Mouse (Mus musculus) heart, embryonic 12.5 days (tissue): ENCODE results near the gene Ell2. TPM values are rescaled to one million over a fixed set of nuclear protein-coding genes. Genes with fewer than 3 reads are reported as not detected.

Experiments
- ATAC-seq: fragments of 200-750 bp; cut with Nextera tagmentation; 2 replicates; pipeline ENCODE4 v1.8.0; 2017; ENCODE audit warnings: moderate TSS enrichment, moderate library complexity; ENCODE audit not compliant: insufficient number of reproducible peaks, low FRiP score
- H3K27ac ChIP-seq: fragments of 300-500 bp; sonication (generic); 2 replicates; pipeline ENCODE4 v1.5.1; 2016; ENCODE audit warnings: mild to moderate bottlenecking, moderate library complexity; ENCODE audit not compliant: poor library complexity, severe bottlenecking
- H3K27me3 ChIP-seq: fragments of 300-500 bp; sonication (generic); replicated peaks from 2 replicates; pipeline ENCODE4 v1.6.1; 2016; ENCODE audit warnings: mild to moderate bottlenecking, moderate library complexity
- H3K36me3 ChIP-seq: fragments of 300-500 bp; sonication (generic); 2 replicates; pipeline ENCODE4 v1.6.1; 2016; ENCODE audit warnings: mild to moderate bottlenecking, moderate library complexity
- H3K4me1 ChIP-seq: fragments of 300-500 bp; sonication (generic); replicated peaks from 2 replicates; pipeline ENCODE4 v1.6.1; 2016; ENCODE audit warnings: mild to moderate bottlenecking
- H3K4me2 ChIP-seq: fragments of 300-500 bp; sonication (generic); 2 replicates; pipeline ENCODE4 v1.6.1; 2016; ENCODE audit warnings: mild to moderate bottlenecking, moderate library complexity
- H3K4me3 ChIP-seq: fragments of 300-500 bp; sonication (generic); 2 replicates; pipeline ENCODE4 v1.5.1; 2016; ENCODE audit warnings: mild to moderate bottlenecking
- H3K9ac ChIP-seq: fragments of 300-500 bp; sonication (generic); 2 replicates; pipeline ENCODE4 v1.6.1; 2016; ENCODE audit warnings: mild to moderate bottlenecking, moderate library complexity
- H3K9me3 ChIP-seq: fragments of 300-500 bp; sonication (generic); replicated peaks from 2 replicates; pipeline ENCODE4 v1.6.1; 2016; ENCODE audit warnings: mild to moderate bottlenecking, moderate library complexity
- whole genome bisulfite sequencing: fragments of 180-500 bp; shearing (Covaris S2); methylation state at CpG from one replicate; pipeline ENCODE4 v1.1.7; 2016; 5-methylcytosine and 5-hydroxymethylcytosine counted together
- polyA plus RNA-seq: library from polyadenylated mRNA; unstranded; fragments of >200 nt; fragmentation: Nextera tagmentation; extraction: Ambion mirVana; gene quantifications from 2 replicates; pipeline ENCODE4 v1.2.1, GENCODE M21; 2016

Gene Ell2
- polyA plus RNA-seq, 1 experiment from 2014 or later, result 10.4 TPM

DNA sequence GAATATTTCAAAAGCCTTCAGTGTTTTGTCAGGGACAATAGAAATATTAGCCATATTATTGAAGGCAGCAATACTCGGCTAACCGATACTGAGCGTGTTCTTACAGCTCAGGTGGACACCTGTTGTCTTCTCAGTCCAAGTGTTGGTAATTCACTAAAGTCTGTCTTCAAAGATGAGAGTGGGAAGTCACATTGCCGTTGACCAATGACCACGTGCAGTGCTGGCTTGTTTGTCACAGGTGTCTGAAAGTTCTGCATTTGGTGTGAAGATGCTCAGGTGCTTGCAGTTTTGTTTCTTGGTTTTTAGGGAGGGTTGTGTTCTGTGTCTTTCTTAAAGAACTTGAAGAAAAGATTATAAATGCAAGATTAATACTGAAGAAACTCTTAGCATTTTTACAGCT lies 27.7 kb downstream of the Ell2 start:
- Histone ChIP-seq H3K4me2 (no peak overlapping the region), H3K27ac (no peak overlapping the region), H3K4me3 (no peak overlapping the region), H3K9ac (no peak overlapping the region), H3K4me1 (peaks cover 11% of the 10 kb centered on the region), H3K9me3 (no peaks in the 10 kb centered on the region), H3K36me3 (no peaks in the 10 kb centered on the region), H3K27me3 (no peaks in the 10 kb centered on the region)
- ATAC-seq, result no peak
- WGBS, result 82% methylated on average over 5 of the region's 5 CpGs

DNA sequence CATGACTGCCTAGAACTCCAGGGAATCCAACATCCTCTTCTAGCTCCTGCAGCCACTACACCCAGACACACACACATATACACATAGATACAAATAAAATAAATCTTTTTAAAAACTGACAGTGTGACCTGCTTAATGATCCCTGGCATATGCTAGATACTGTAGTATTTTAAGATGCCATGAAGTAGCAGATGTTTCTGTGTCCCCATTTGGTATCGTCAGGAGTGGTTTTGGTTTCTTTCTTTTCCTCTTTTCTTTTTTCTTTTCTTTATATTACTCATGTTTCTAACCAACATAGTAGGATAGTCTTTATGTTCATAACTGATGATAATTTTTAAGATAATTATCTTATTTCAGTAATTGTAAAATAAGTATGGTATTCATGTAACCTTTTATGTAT lies 29.0 kb downstream of the Ell2 start:
- H3K4me2 ChIP-seq, result no peak overlapping the region
- WGBS, result 92% methylated on average over 1 of the region's 1 CpGs
- peaks cover 14% of the 10 kb centered on the region for H3K4me1 ChIP-seq
- H3K27ac ChIP-seq, result no peak overlapping the region
- H3K9ac ChIP-seq, result no peak overlapping the region
- no peaks in the 10 kb centered on the region for H3K27me3 ChIP-seq
- no peaks in the 10 kb centered on the region for H3K9me3 ChIP-seq
- no peaks in the 10 kb centered on the region for H3K36me3 ChIP-seq
- ATAC-seq, result no peak
- no peak overlapping the region for H3K4me3 ChIP-seq

DNA sequence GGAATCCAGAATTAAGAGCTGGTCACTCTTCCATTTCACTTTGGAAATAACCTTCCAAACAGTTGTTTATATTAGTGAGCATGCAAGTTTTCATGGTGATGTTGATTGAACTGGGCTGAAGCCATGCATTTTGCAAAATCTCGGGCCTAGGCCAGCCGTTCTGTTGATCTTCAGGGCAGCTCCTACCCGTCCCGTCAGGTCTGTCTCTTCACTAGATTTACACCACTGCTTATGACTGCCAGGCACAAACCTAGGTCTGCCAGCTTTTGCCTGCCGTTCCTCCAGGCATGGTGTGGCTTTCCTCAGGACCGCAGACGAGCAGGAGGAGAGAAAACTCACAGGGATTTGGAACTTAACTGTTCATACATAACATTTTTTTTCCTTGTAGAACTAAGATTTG lies 31.4 kb downstream of the Ell2 start:
- Histone ChIP-seq H3K36me3 (no peaks in the 10 kb centered on the region), H3K9ac (no peak overlapping the region), H3K4me1 (peaks cover 20% of the 10 kb centered on the region), H3K4me3 (no peak overlapping the region), H3K27me3 (no peaks in the 10 kb centered on the region), H3K27ac (no peak overlapping the region), H3K9me3 (no peaks in the 10 kb centered on the region), H3K4me2 (no peak overlapping the region)
- 64% methylated on average over 7 of the region's 7 CpGs for WGBS
- ATAC-seq, result no peak

DNA sequence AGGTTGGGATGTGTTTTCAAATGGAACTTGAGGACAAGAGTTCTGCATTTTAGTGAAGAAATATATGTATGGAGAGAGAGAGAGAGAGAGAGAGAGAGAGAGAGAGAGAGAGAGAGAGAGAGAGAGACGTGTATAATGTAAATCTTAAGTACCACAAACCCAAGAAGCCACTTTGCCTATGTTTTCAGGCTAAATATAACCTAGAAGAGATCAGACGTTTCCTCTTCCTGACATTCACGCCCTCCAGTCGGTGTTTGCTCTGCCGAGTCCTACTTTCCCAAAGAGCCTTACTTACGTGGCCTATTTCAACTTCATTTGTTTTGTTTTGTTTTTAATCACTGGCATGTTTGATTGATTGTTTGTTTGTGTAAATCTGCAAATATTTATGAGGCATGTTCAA lies 32.0 kb downstream of the Ell2 start:
- no peaks in the 10 kb centered on the region for H3K9me3 ChIP-seq
- peaks cover 22% of the 10 kb centered on the region for H3K4me1 ChIP-seq
- H3K4me2 ChIP-seq, result peak overlapping the region; percentile 34
- H3K4me3 ChIP-seq, result no peak overlapping the region
- H3K27me3 ChIP-seq, result no peaks in the 10 kb centered on the region
- ATAC-seq, result no peak
- 16% methylated on average over 6 of the region's 6 CpGs for WGBS
- no peak overlapping the region for H3K27ac ChIP-seq
- no peaks in the 10 kb centered on the region for H3K36me3 ChIP-seq
- no peak overlapping the region for H3K9ac ChIP-seq

DNA sequence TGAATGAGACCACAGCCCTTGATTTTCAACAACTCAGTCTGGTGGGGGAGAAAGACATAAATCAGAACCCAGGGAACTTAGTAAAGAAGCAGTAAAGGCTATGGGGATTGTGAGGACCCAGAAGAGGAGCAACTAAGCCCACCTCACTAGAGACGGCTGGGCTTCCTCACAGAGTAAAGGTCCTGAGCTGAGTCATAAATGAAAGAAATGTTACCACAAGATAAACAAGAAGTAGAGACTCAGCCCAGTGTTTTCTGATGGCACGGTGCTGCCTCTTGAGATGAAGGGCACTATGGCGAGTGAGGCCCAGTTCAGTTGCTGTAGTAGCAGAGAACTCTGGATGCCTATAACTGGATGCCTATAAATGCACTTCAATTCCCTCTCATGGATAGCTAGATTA lies 32.4 kb downstream of the Ell2 start:
- WGBS, result 52% methylated on average over 3 of the region's 3 CpGs
- no peak overlapping the region for H3K27ac ChIP-seq
- no peak overlapping the region for H3K9ac ChIP-seq
- H3K4me2 ChIP-seq, result no peak overlapping the region
- H3K9me3 ChIP-seq, result no peaks in the 10 kb centered on the region
- peak; percentile 75 for ATAC-seq
- H3K4me1 ChIP-seq, result peaks cover 22% of the 10 kb centered on the region
- no peaks in the 10 kb centered on the region for H3K27me3 ChIP-seq
- H3K36me3 ChIP-seq, result no peaks in the 10 kb centered on the region
- H3K4me3 ChIP-seq, result no peak overlapping the region

DNA sequence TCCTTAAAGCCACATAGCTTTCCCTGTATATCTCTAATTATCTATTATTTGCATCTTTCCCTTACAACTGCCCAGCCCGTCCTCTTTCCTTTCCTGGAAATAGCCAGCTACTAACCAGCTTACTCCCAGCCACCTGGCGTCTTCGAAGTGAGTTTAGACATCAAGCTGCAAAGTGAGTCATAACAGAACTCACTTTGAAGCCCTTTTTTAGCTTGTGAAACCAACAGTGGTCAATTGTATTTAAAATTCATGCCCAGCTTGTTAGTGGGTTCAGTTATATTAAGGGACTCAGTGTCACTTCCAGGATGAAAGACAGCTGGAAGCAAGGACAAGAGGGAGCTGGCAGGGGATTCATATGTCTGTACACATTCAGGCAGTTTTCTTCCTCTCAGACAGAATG lies 33.5 kb downstream of the Ell2 start:
- no peaks in the 10 kb centered on the region for H3K27me3 ChIP-seq
- no peak overlapping the region for H3K4me2 ChIP-seq
- no peak overlapping the region for H3K27ac ChIP-seq
- no peak for ATAC-seq
- 48% methylated on average over 3 of the region's 3 CpGs for WGBS
- no peaks in the 10 kb centered on the region for H3K9me3 ChIP-seq
- no peak overlapping the region for H3K4me3 ChIP-seq
- no peak overlapping the region for H3K9ac ChIP-seq
- peaks cover 22% of the 10 kb centered on the region for H3K4me1 ChIP-seq
- H3K36me3 ChIP-seq, result no peaks in the 10 kb centered on the region

DNA sequence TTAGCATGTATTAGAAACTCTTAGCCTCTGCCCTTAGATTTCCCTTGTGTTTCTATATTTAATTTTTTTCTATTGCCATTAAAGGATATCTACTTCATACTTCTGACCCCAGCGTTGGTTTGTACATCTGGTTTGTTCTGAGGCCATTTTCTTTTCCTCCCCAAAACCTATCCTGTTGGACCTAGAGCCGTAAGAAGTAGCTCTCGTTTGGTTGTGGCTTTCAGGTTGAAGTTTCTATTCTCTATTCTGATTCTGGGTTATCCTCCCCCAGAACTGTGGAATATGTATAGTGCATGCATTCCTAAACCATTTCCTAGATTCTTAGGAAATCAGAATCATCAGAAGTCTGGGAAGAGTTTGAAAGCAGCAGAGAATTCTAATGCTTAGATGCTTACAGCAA lies 34.6 kb downstream of the Ell2 start:
- H3K27ac ChIP-seq, result no peak overlapping the region
- no peaks in the 10 kb centered on the region for H3K9me3 ChIP-seq
- H3K36me3 ChIP-seq, result no peaks in the 10 kb centered on the region
- no peak overlapping the region for H3K9ac ChIP-seq
- no peaks in the 10 kb centered on the region for H3K27me3 ChIP-seq
- H3K4me2 ChIP-seq, result no peak overlapping the region
- WGBS, result 83% methylated on average over 3 of the region's 3 CpGs
- H3K4me1 ChIP-seq, result peaks cover 22% of the 10 kb centered on the region
- no peak overlapping the region for H3K4me3 ChIP-seq
- ATAC-seq, result no peak

DNA sequence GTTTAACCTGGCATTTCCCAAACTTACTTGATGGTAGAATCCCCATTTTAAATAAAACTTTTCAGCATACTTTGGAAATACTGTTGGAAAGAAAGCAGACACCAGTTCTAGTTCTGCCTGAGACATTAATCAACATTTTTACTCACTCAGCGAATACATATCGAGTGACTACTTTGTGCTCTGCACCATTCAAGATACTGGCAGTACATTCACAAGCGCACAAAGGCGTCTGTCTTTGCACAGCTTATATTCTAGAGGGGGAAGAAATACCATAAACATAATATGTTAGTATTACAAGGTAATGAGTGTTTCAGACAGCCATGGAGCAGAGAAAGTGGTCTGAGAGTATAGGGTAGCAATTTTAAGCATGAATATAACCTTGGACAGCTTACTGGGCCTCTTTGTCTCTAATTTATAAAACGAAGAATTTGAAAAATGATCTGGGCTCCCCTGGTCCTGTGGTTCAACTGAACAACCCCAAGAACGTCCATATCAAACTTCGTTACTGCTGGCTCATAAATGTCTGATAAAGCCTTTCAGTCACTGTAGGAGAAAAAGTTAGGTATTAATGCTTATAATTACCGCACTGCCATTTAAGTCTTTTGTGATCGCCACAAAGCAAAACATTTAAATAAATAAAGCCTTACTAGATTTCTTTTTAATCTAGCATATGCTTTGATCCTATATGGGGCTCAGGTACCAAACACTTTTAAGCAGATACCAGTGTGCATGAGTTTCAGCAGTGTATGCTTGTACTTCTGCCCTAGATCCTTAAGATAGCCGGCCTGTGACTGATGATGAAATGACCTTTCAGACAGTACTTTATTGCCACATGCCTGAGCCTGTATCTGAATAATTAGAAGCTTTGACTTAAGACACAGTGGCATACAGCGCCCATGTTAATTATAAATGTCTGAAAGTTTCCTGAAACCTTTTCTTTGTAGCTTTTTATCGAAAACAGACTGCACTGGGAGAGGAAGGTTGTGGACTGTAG lies 35.5 kb downstream of the Ell2 start:
- no peak overlapping the region for H3K4me2 ChIP-seq
- H3K4me1 ChIP-seq, result peaks cover 22% of the 10 kb centered on the region
- H3K9ac ChIP-seq, result no peak overlapping the region
- no peaks in the 10 kb centered on the region for H3K36me3 ChIP-seq
- ATAC-seq, result no peak
- 80% methylated on average over 12 of the region's 12 CpGs for WGBS
- H3K9me3 ChIP-seq, result no peaks in the 10 kb centered on the region
- no peak overlapping the region for H3K4me3 ChIP-seq
- H3K27ac ChIP-seq, result no peak overlapping the region
- no peaks in the 10 kb centered on the region for H3K27me3 ChIP-seq

DNA sequence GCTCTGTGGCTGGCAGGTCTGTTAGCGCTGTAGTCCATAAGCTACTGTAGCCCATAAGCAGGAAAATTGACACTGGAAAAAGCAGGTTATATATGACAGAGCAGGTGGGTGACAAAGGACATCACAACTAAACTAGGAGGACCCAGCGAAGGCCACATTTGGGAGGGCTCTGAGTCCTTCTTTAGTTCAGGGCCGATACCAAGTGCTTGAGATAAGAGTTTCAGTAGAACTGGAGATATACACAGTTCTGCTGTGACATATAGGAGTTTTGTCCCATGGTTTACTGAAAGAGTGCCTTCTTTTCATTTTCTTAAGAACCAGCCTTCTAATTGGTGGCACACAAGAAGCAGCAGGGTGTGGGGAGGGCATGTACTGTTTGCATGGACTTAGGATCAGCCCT lies 36.4 kb downstream of the Ell2 start:
- H3K36me3 ChIP-seq, result no peaks in the 10 kb centered on the region
- no peak overlapping the region for H3K4me3 ChIP-seq
- WGBS, result 64% methylated on average over 3 of the region's 3 CpGs
- H3K4me2 ChIP-seq, result no peak overlapping the region
- peaks cover 20% of the 10 kb centered on the region for H3K4me1 ChIP-seq
- H3K9me3 ChIP-seq, result no peaks in the 10 kb centered on the region
- no peak overlapping the region for H3K27ac ChIP-seq
- no peak overlapping the region for H3K9ac ChIP-seq
- ATAC-seq, result no peak
- no peaks in the 10 kb centered on the region for H3K27me3 ChIP-seq

DNA sequence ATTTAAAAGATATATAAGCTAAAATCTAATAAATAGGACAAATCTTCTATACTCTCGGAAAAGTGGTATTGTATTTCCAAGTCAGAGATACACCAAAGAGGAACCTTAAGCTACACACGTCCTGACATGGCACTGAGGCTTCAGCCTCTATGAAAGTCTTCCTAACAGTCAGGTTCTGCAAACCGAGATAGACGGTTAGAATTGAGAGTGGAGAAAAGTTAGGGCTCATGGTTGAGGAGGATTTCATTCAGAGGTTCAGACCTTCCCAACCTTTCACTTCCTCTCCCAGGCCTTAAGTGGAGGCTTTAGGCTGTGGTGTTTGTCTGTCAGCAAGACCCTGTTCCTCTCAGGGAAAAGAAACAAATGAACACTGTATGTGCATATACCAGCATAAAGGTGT lies 37.5 kb downstream of the Ell2 start:
- Histone ChIP-seq H3K4me3 (no peak overlapping the region), H3K4me2 (no peak overlapping the region), H3K9ac (no peak overlapping the region), H3K9me3 (no peaks in the 10 kb centered on the region), H3K4me1 (peaks cover 11% of the 10 kb centered on the region), H3K36me3 (no peaks in the 10 kb centered on the region), H3K27me3 (no peaks in the 10 kb centered on the region), H3K27ac (no peak overlapping the region)
- ATAC-seq, result no peak
- WGBS, result 74% methylated on average over 4 of the region's 4 CpGs

DNA sequence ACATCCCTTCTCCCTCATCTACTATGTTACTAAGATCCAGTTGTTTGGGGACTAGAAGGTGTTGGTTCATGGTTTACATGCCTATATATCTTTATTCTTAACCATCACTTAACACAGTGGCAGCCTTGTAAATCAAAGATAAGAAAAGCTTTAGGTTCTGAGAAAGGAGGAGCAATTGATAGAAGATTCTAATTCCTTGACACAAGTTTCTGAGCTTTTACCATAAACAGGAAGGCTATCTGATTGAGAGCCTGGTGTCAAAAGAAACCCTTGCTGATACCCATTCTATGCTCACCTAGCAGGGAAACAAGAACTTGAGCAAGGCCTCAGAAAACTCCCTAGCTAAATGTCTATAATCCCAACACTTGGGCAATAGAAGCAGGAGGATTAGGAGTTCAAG lies 38.8 kb downstream of the Ell2 start:
- Histone ChIP-seq H3K4me3 (no peak overlapping the region), H3K4me1 (peaks cover 7% of the 10 kb centered on the region), H3K36me3 (no peaks in the 10 kb centered on the region), H3K4me2 (no peak overlapping the region), H3K9me3 (no peaks in the 10 kb centered on the region), H3K9ac (no peak overlapping the region), H3K27me3 (no peaks in the 10 kb centered on the region), H3K27ac (no peak overlapping the region)
- ATAC-seq, result no peak

DNA sequence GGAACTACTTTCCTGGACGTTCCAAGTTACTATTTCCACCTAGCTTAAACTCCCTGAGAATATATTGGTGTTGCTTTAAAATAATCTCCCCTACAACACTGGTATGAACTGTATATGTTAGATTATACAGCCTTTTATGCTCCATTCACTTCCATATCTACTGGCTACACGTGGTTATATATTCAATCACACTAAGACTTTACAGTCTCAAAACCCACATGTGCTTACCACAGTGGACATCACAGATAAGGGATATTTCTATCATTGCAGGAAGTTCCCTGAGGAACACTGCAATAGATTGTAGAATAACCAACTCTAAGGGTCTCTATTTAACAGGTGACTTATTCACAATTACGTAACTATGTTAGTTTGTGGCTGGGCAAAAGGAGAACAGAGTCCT lies 40.7 kb downstream of the Ell2 start:
- H3K4me1 ChIP-seq, result peaks cover 7% of the 10 kb centered on the region
- no peak overlapping the region for H3K27ac ChIP-seq
- no peak for ATAC-seq
- no peak overlapping the region for H3K4me3 ChIP-seq
- H3K4me2 ChIP-seq, result no peak overlapping the region
- H3K9me3 ChIP-seq, result no peaks in the 10 kb centered on the region
- 75% methylated on average over 3 of the region's 3 CpGs for WGBS
- H3K9ac ChIP-seq, result no peak overlapping the region
- no peaks in the 10 kb centered on the region for H3K27me3 ChIP-seq
- no peaks in the 10 kb centered on the region for H3K36me3 ChIP-seq
